Mouse (Mus musculus) Muller cell, postnatal 12 days (primary cell): Measurements from ENCODE around the gene Lysmd4.

Experiments
- DNase-seq: peaks from one replicate; pipeline ENCODE4 v3.0.0-alpha.2; 2015; ENCODE audit errors: inconsistent ontology term

The Lysmd4 gene

GRCm38 (mm10) chr7:67342067-67342625, 119.8 kb downstream of the Lysmd4 start:
- DNase-seq = no peak

- no peak for DNase-seq
Measured at GRCm38 (mm10) chr7:67344443-67344842, 122.1 kb downstream of the Lysmd4 start.

DNA sequence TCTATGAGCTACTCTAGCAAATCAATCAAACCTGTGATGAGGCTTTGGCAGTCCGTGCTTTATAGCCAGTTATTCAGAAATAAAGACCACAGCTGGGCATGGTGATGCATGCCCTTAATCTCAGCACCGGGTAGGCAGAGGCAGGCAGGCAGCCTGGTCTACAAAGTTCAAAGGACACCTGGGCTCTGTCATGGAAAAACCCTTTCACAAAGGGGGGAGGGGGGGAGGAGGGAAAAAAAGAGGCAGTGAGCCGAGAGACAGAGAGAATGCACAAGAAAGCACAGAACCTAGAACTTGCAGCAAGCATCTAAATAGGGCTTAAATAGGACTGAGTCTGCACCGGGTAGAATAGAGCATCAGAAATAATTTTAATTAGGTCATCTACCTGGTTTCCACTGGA, 130.6 kb downstream of the Lysmd4 start:
- no peak for DNase-seq

DNA sequence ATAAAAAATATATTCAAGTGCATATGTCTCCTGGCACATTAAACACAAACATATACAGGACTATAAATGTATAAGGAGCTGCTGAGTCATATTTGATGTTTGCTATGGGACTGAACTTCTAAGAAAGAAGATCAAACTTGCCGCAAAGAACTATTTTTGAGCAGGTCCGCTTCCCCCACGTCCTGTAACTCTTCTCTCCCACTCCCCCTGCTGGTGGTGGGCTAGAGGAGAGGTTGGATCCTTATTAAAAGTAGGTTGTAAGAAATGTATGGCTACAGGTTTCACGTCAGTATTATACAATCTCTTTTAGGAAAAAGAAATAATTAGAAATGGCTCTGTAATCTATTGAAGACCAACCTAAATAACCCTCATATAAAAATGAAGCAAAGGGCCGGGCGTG, 131.3 kb downstream of the Lysmd4 start:
- DNase-seq = no peak

- no peak for DNase-seq
Measured at GRCm38 (mm10) chr7:67355870-67356269, 133.5 kb downstream of the Lysmd4 start.
